Comparison of ENCODE assay signal across 8 mouse cellular contexts in the genomic region with DNA sequence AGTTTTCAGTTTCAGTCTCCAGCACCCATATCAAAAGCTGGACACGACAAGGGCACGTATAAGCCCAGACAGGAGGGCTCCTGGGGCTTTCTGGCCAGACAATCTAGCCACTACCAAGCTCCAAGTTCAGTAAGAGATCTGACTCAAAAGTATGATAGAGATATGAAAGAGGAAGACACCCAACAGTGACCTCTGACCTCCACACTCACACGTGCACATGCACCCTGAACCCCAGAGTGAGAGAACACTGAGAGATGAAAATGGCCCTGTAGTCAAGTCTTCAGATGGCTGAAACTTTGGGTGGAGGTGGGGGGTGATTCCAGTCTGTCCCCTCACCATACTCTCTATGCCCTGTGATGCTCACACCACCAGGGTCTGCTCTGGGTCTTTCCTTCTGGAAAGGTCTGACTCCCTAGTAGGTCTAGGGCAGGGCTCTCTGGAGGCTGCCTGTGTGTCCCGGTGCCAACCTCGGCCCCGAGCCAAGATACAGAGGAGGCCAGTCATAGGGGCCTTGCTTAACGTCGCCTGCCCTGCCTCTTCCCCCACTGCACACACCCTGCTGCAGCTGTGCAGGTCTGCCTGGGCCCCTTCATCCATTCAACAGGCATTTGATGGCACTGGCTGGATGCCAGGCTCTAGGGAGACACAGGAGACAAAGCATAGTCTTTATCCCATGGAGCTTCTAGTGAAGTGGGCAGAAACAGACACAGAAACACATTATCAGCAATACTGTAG. TPM values are rescaled to one million over a fixed set of nuclear protein-coding genes. Genes with fewer than 3 reads are reported as not detected.
DNase-seq lines count a peak whose midpoint lies in the region; ATAC-seq and TF ChIP-seq lines count a peak whose summit lies in the region.

No protein-coding gene starts in this region.

- no peaks in the 10 kb centered on the region for H3K36me3 ChIP-seq in hindbrain, embryonic 15.5 days
- no peaks in the 10 kb centered on the region for H3K36me3 ChIP-seq in limb, embryonic 15.5 days
- no peaks in the 10 kb centered on the region for H3K36me3 ChIP-seq in midbrain, embryonic 15.5 days (replicated peaks)

- no peak for TF ChIP-seq CTCF in layer of hippocampus, adult 2 months (conservative IDR thresholded peaks at IDR 0.05)
- no peak for TF ChIP-seq CTCF in cerebellum, adult 2 months (IDR thresholded peaks at IDR 0.05; ENCODE audit: borderline replicate concordance, insufficient read depth, low read depth, low read length)

- no peak overlapping the region for H3K4me3 ChIP-seq in layer of hippocampus, adult 2 months
- H3K4me3 ChIP-seq in cerebellum, adult 2 months (replicated peaks; ENCODE audit: insufficient read depth, low read depth, low read length) = no peak overlapping the region
- H3K4me3 ChIP-seq in hindbrain, embryonic 15.5 days = no peak overlapping the region
- H3K4me3 ChIP-seq in limb, embryonic 15.5 days = no peak overlapping the region
- H3K4me3 ChIP-seq in midbrain, embryonic 15.5 days = no peak overlapping the region

- no peak overlapping the region for H3K9ac ChIP-seq in hindbrain, embryonic 15.5 days
- no peak overlapping the region for H3K9ac ChIP-seq in limb, embryonic 15.5 days
- H3K9ac ChIP-seq in midbrain, embryonic 15.5 days = no peak overlapping the region

- H3K27ac ChIP-seq in layer of hippocampus, adult 2 months = peak overlapping the region; percentile 11; the same call in 1 of the 2 replicates
- H3K27ac ChIP-seq in cerebellum, adult 2 months (ENCODE audit: insufficient read depth, low read length) = no peak overlapping the region
- peak overlapping the region; percentile 41 for H3K27ac ChIP-seq in hindbrain, embryonic 15.5 days (replicated peaks)
- peak overlapping the region; percentile 67 for H3K27ac ChIP-seq in limb, embryonic 15.5 days
- peak overlapping the region; percentile 18; the same call in 1 of the 2 replicates for H3K27ac ChIP-seq in midbrain, embryonic 15.5 days

- 0 out of 2 replicates have a peak overlapping the region, but pooled peaks have one; percentile 2 for H3K4me2 ChIP-seq in hindbrain, embryonic 15.5 days
- H3K4me2 ChIP-seq in limb, embryonic 15.5 days = 0 out of 2 replicates have a peak overlapping the region, but pooled peaks have one; percentile 10
- no peak overlapping the region for H3K4me2 ChIP-seq in midbrain, embryonic 15.5 days

- no peaks in the 10 kb centered on the region for H3K27me3 ChIP-seq in cerebellum, adult 2 months (ENCODE audit: control insufficient read depth, insufficient read depth, low read length)
- no peaks in the 10 kb centered on the region for H3K27me3 ChIP-seq in hindbrain, embryonic 15.5 days
- H3K27me3 ChIP-seq in limb, embryonic 15.5 days = no peaks in the 10 kb centered on the region
- H3K27me3 ChIP-seq in midbrain, embryonic 15.5 days (replicated peaks) = no peaks in the 10 kb centered on the region

- no peaks in the 10 kb centered on the region for H3K9me3 ChIP-seq in hindbrain, embryonic 15.5 days
- H3K9me3 ChIP-seq in limb, embryonic 15.5 days = no peaks in the 10 kb centered on the region
- no peaks in the 10 kb centered on the region for H3K9me3 ChIP-seq in midbrain, embryonic 15.5 days

- H3K4me1 ChIP-seq in cerebellum, adult 2 months (ENCODE audit: control insufficient read depth, insufficient read depth, low read length) = peaks cover 41% of the 10 kb centered on the region
- H3K4me1 ChIP-seq in hindbrain, embryonic 15.5 days (replicated peaks) = peaks cover 50% of the 10 kb centered on the region
- peaks cover 76% of the 10 kb centered on the region for H3K4me1 ChIP-seq in limb, embryonic 15.5 days
- H3K4me1 ChIP-seq in midbrain, embryonic 15.5 days = peaks cover 46% of the 10 kb centered on the region

- no peak for TF ChIP-seq POLR2A in cerebellum, adult 2 months (IDR thresholded peaks at IDR 0.05; ENCODE audit: borderline replicate concordance, insufficient read depth, low read length)

- peak in 1 of 2 experiments; percentile 42 for DNase-seq in layer of hippocampus, adult 2 months (ENCODE audit: low spot score in 2 of 2)
- no peak for DNase-seq in layer of hippocampus, adult 9-10 months (ENCODE audit: low spot score)
- peak; percentile 57 to 58 for DNase-seq in cerebellum, adult 2 months
- DNase-seq in gastrocnemius, postnatal 10 days = peak; percentile 79
- no peak for DNase-seq in embryo, embryonic 10.5 days (ENCODE audit: low spot score)

- peak; percentile 77 for ATAC-seq in hindbrain, embryonic 15.5 days (ENCODE audit: low FRiP score, low read depth)
- peak; percentile 69 for ATAC-seq in limb, embryonic 15.5 days (ENCODE audit: insufficient number of reproducible peaks, low FRiP score, low TSS enrichment, low read depth)
- peak; percentile 77 for ATAC-seq in midbrain, embryonic 15.5 days (replicated peaks)

- WGBS in cerebellum, adult 2 months = 25% methylated on average over 8 of the region's 8 CpGs
- 48% methylated on average over 8 of the region's 8 CpGs for WGBS in hindbrain, embryonic 15.5 days
- 45% methylated on average over 8 of the region's 8 CpGs for WGBS in limb, embryonic 15.5 days
- WGBS in midbrain, embryonic 15.5 days = 44% methylated on average over 8 of the region's 8 CpGs

RNA-seq across cellular contexts. Expression of gene Pnma1, which starts 32.6 kb away (rescaled TPM):
- total RNA-seq in layer of hippocampus, adult 2 months (2021) = 1 to 10 TPM; 2.8 to 3.8 TPM
- polyA plus RNA-seq in cerebellum, adult 2 months (2012; rRNA removed) = 0.68 and 0.84 TPM in 2 replicates
- under 1 TPM; 0.23 to 0.54 TPM for total RNA-seq in gastrocnemius, postnatal 10 days (2021)
- polyA plus RNA-seq in hindbrain, embryonic 15.5 days (2015; fragmentation: Nextera tagmentation; extraction: Ambion mirVana) = 4.0 and 4.5 TPM in 2 replicates
- 0.78 and 0.93 TPM in 2 replicates for polyA plus RNA-seq in limb, embryonic 15.5 days (2015; fragmentation: Nextera tagmentation; extraction: Ambion mirVana)
- polyA plus RNA-seq in midbrain, embryonic 15.5 days (2015; fragmentation: Nextera tagmentation; extraction: Ambion mirVana) = 6.5 and 7.7 TPM in 2 replicates

RNA-seq across cellular contexts. Expression of gene Elmsan1, which starts 37.8 kb away (rescaled TPM):
- total RNA-seq in layer of hippocampus, adult 2 months (2021) = 10 to 100 TPM; 24.6 to 27.2 TPM
- polyA plus RNA-seq in cerebellum, adult 2 months (2012; rRNA removed) = 8.4 and 9.7 TPM in 2 replicates
- 10 to 100 TPM; 15.6 to 18.5 TPM for total RNA-seq in gastrocnemius, postnatal 10 days (2021)
- 4.5 and 4.9 TPM in 2 replicates for polyA plus RNA-seq in hindbrain, embryonic 15.5 days (2015; fragmentation: Nextera tagmentation; extraction: Ambion mirVana)
- 13.2 and 13.8 TPM in 2 replicates for polyA plus RNA-seq in limb, embryonic 15.5 days (2015; fragmentation: Nextera tagmentation; extraction: Ambion mirVana)
- polyA plus RNA-seq in midbrain, embryonic 15.5 days (2015; fragmentation: Nextera tagmentation; extraction: Ambion mirVana) = 4.3 and 4.4 TPM in 2 replicates

Comparison
In these comparisons a context has a peak if more than half of its experiments do, and no peak if none do; other contexts are left out.
1. DNase-seq: peak in cerebellum, adult 2 months (2 of 2) and gastrocnemius, postnatal 10 days (single experiment); none in layer of hippocampus, adult 9-10 months (single experiment) and embryo, embryonic 10.5 days (single experiment).
2. Peak in every context shown above with its lines, with median percentiles within 50 percentile points of each other: ATAC-seq.